Mouse (Mus musculus) stomach, postnatal 0 days (tissue): ENCODE measurements at regions not wholly inside any gene's neighbourhood (a gene's known extent, or its start where the extent isn't known, plus 50 kb on each side); places are given as distances from the start of the nearest gene placed in this dataset.

Experiments
- CTCF ChIP-seq: IDR thresholded peaks from 2 replicates; pipeline ENCODE4 v1.5.1; 2016; ENCODE audit warnings: antibody characterized with exemption, low read depth, mild to moderate bottlenecking, moderate library complexity
- EP300 ChIP-seq: optimal IDR thresholded peaks from 2 replicates; pipeline ENCODE3; 2016; ENCODE audit warnings: antibody characterized with exemption

- TF ChIP-seq CTCF (no peak), EP300 (no peak)
Observed at GRCm38 (mm10) chr12:97217608-97218007, 1041.7 kb downstream of the Galc start.
